Mouse (Mus musculus) heart, adult 9 months (tissue): ENCODE data around the gene Vdr.

Experiments
- DNase-seq, 2 experiments: peaks; one replicate each; pipeline ENCODE4 v3.0.0; 2022; ENCODE audit warnings: low spot score in 2 of 2

The Vdr gene

GRCm38 (mm10) chr15:97920306-97920705 lies 9.9 kb upstream of the Vdr start:
- no peak for DNase-seq

GRCm38 (mm10) chr15:97919217-97919616 lies 8.8 kb upstream of the Vdr start:
- DNase-seq, result no peak

GRCm38 (mm10) chr15:97917994-97918393 lies 7.6 kb upstream of the Vdr start:
- no peak for DNase-seq

- peak; percentile 39 to 43 for DNase-seq
Observed at GRCm38 (mm10) chr15:97914331-97914747, 3.9 kb upstream of the Vdr start.

GRCm38 (mm10) chr15:97907801-97908751 lies 2.4 kb downstream of the Vdr start:
- peak; percentile 15 to 23 for DNase-seq

- no peak for DNase-seq
Observed at GRCm38 (mm10) chr15:97907202-97907601, 3.2 kb downstream of the Vdr start.

- DNase-seq, result no peak
Observed at GRCm38 (mm10) chr15:97905281-97905680, 5.1 kb downstream of the Vdr start.

GRCm38 (mm10) chr15:97904339-97904991 lies 6.0 kb downstream of the Vdr start:
- no peak for DNase-seq

- no peak for DNase-seq
Observed at GRCm38 (mm10) chr15:97903261-97904009, 7.0 kb downstream of the Vdr start.

- no peak for DNase-seq
Observed at GRCm38 (mm10) chr15:97900991-97901390, 9.4 kb downstream of the Vdr start.

GRCm38 (mm10) chr15:97900336-97900912 lies 10.0 kb downstream of the Vdr start:
- DNase-seq, result no peak

GRCm38 (mm10) chr15:97899714-97900113 lies 10.7 kb downstream of the Vdr start:
- DNase-seq, result no peak

GRCm38 (mm10) chr15:97898791-97899190 lies 11.6 kb downstream of the Vdr start:
- DNase-seq, result no peak

- DNase-seq, result no peak
Observed at GRCm38 (mm10) chr15:97896861-97897654, 13.4 kb downstream of the Vdr start.

- DNase-seq, result no peak
Observed at GRCm38 (mm10) chr15:97896347-97896746, 14.1 kb downstream of the Vdr start.

- no peak for DNase-seq
Observed at GRCm38 (mm10) chr15:97895847-97896246, 14.6 kb downstream of the Vdr start.

GRCm38 (mm10) chr15:97892506-97892905 lies 17.9 kb downstream of the Vdr start:
- no peak for DNase-seq

GRCm38 (mm10) chr15:97890450-97890849 lies 20.0 kb downstream of the Vdr start:
- no peak for DNase-seq

GRCm38 (mm10) chr15:97890017-97890416 lies 20.4 kb downstream of the Vdr start:
- DNase-seq, result peak in 1 of 2 experiments; percentile 43

GRCm38 (mm10) chr15:97887541-97888016 lies 22.9 kb downstream of the Vdr start:
- no peak for DNase-seq

- DNase-seq, result no peak
Observed at GRCm38 (mm10) chr15:97881423-97881822, 29.0 kb downstream of the Vdr start.
